Mouse (Mus musculus): Measurements from ENCODE around the gene Rnf31. TPM values are rescaled to one million over a fixed set of nuclear protein-coding genes. Genes with fewer than 3 reads are reported as not detected.

The Rnf31 gene
- total and polyA plus RNA-seq, 2 experiments = 4.9 to 20.4 TPM

- no peak overlapping the region for H3K9ac ChIP-seq (ENCODE audit: low read depth, low read length)
- no peak overlapping the region for H3K4me3 ChIP-seq (ENCODE audit: insufficient read depth, low read depth, low read length)
- 95% methylated on average over 21 of the region's 21 CpGs for WGBS
- H3K27ac ChIP-seq (replicated peaks; ENCODE audit: insufficient read depth, low read depth, low read length) = no peak overlapping the region
- peaks cover 14% of the 10 kb centered on the region; the same call in 1 of the 2 replicates for H3K79me2 ChIP-seq (ENCODE audit: control insufficient read depth, insufficient read depth, low read length)
- peaks cover 34% of the 10 kb centered on the region for H3K36me3 ChIP-seq (ENCODE audit: control insufficient read depth, insufficient read depth, low read length)
- no peak for TF ChIP-seq POLR2A (IDR thresholded peaks at IDR 0.05; ENCODE audit: extremely low read depth, insufficient read depth, low read length)
- no peak for TF ChIP-seq CTCF (IDR thresholded peaks at IDR 0.05; ENCODE audit: low read depth, low read length)
- DNase-seq (ENCODE audit: extremely low read depth, low read depth, low spot score) = no peak
- no peaks in the 10 kb centered on the region for H3K27me3 ChIP-seq (ENCODE audit: control insufficient read depth, insufficient read depth, low read length)
- peaks cover 12% of the 10 kb centered on the region; the same call in 1 of the 2 replicates for H3K4me1 ChIP-seq (ENCODE audit: control insufficient read depth, insufficient read depth, low read length)
Observed at GRCm38 (mm10) chr14:55598521-55599390, 7.2 kb downstream of the Rnf31 start.

- Histone ChIP-seq H3K9ac (ENCODE audit: low read depth, low read length) (peak within 1 kb of the TSS; percentile 83), H3K36me3 (ENCODE audit: control insufficient read depth, insufficient read depth, low read length) (peaks cover 38% of the 10 kb centered on the region), H3K4me3 (ENCODE audit: insufficient read depth, low read depth, low read length) (peak within 1 kb of the TSS; percentile 75), H3K27me3 (ENCODE audit: control insufficient read depth, insufficient read depth, low read length) (no peaks in the 10 kb centered on the region), H3K79me2 (ENCODE audit: control insufficient read depth, insufficient read depth, low read length) (peaks cover 2% of the 10 kb centered on the region; the same call in 1 of the 2 replicates), H3K4me1 (ENCODE audit: control insufficient read depth, insufficient read depth, low read length) (peaks cover 22% of the 10 kb centered on the region), H3K27ac (replicated peaks; ENCODE audit: insufficient read depth, low read depth, low read length) (peak within 1 kb of the TSS; percentile 96)
- 74% methylated on average over 7 of the region's 7 CpGs for WGBS
- no peak for TF ChIP-seq POLR2A (IDR thresholded peaks at IDR 0.05; ENCODE audit: extremely low read depth, insufficient read depth, low read length)
- TF ChIP-seq CTCF (IDR thresholded peaks at IDR 0.05; ENCODE audit: low read depth, low read length) = no peak
- no peak for DNase-seq (ENCODE audit: extremely low read depth, low read depth, low spot score)
Observed at GRCm38 (mm10) chr14:55603271-55603632, 11.7 kb downstream of the Rnf31 start, which contains the start of gene Irf9. Gene Irf9 (plus strand): TSS chr14:55603571.

- peak overlapping the region; percentile 96 for H3K27ac ChIP-seq (replicated peaks; ENCODE audit: insufficient read depth, low read depth, low read length)
- peaks cover 22% of the 10 kb centered on the region for H3K4me1 ChIP-seq (ENCODE audit: control insufficient read depth, insufficient read depth, low read length)
- WGBS = 4% methylated on average over 19 of the region's 19 CpGs
- peak; percentile 96 for DNase-seq (ENCODE audit: extremely low read depth, low read depth, low spot score)
- peak overlapping the region; percentile 83 for H3K9ac ChIP-seq (ENCODE audit: low read depth, low read length)
- H3K4me3 ChIP-seq (ENCODE audit: insufficient read depth, low read depth, low read length) = peak overlapping the region; percentile 75
- H3K79me2 ChIP-seq (ENCODE audit: control insufficient read depth, insufficient read depth, low read length) = peaks cover 2% of the 10 kb centered on the region; the same call in 1 of the 2 replicates
- TF ChIP-seq CTCF (IDR thresholded peaks at IDR 0.05; ENCODE audit: low read depth, low read length) (peak; percentile 94), POLR2A (IDR thresholded peaks at IDR 0.05; ENCODE audit: extremely low read depth, insufficient read depth, low read length) (peak; percentile 24)
- peaks cover 39% of the 10 kb centered on the region for H3K36me3 ChIP-seq (ENCODE audit: control insufficient read depth, insufficient read depth, low read length)
- H3K27me3 ChIP-seq (ENCODE audit: control insufficient read depth, insufficient read depth, low read length) = no peaks in the 10 kb centered on the region
Observed at GRCm38 (mm10) chr14:55603633-55604576, 12.4 kb downstream of the Rnf31 start.

- peak overlapping the region; percentile 75 for H3K4me3 ChIP-seq (ENCODE audit: insufficient read depth, low read depth, low read length)
- H3K27ac ChIP-seq (replicated peaks; ENCODE audit: insufficient read depth, low read depth, low read length) = peak overlapping the region; percentile 96
- H3K79me2 ChIP-seq (ENCODE audit: control insufficient read depth, insufficient read depth, low read length) = peaks cover 2% of the 10 kb centered on the region; the same call in 1 of the 2 replicates
- WGBS = 81% methylated on average over 11 of the region's 11 CpGs
- no peaks in the 10 kb centered on the region for H3K27me3 ChIP-seq (ENCODE audit: control insufficient read depth, insufficient read depth, low read length)
- DNase-seq (ENCODE audit: extremely low read depth, low read depth, low spot score) = no peak
- peak overlapping the region; percentile 55 for H3K9ac ChIP-seq (ENCODE audit: low read depth, low read length)
- TF ChIP-seq POLR2A (IDR thresholded peaks at IDR 0.05; ENCODE audit: extremely low read depth, insufficient read depth, low read length) (no peak), CTCF (IDR thresholded peaks at IDR 0.05; ENCODE audit: low read depth, low read length) (no peak)
- peaks cover 22% of the 10 kb centered on the region for H3K4me1 ChIP-seq (ENCODE audit: control insufficient read depth, insufficient read depth, low read length)
- H3K36me3 ChIP-seq (ENCODE audit: control insufficient read depth, insufficient read depth, low read length) = peaks cover 45% of the 10 kb centered on the region
Observed at GRCm38 (mm10) chr14:55604823-55605222, 13.3 kb downstream of the Rnf31 start.

GRCm38 (mm10) chr14:55605743-55606459 lies 14.4 kb downstream of the Rnf31 start:
- TF ChIP-seq POLR2A (IDR thresholded peaks at IDR 0.05; ENCODE audit: extremely low read depth, insufficient read depth, low read length) (no peak), CTCF (IDR thresholded peaks at IDR 0.05; ENCODE audit: low read depth, low read length) (no peak)
- Histone ChIP-seq H3K27ac (replicated peaks; ENCODE audit: insufficient read depth, low read depth, low read length) (no peak overlapping the region), H3K27me3 (ENCODE audit: control insufficient read depth, insufficient read depth, low read length) (no peaks in the 10 kb centered on the region), H3K36me3 (ENCODE audit: control insufficient read depth, insufficient read depth, low read length) (peaks cover 39% of the 10 kb centered on the region), H3K79me2 (ENCODE audit: control insufficient read depth, insufficient read depth, low read length) (peaks cover 2% of the 10 kb centered on the region; the same call in 1 of the 2 replicates), H3K4me3 (ENCODE audit: insufficient read depth, low read depth, low read length) (no peak overlapping the region), H3K9ac (ENCODE audit: low read depth, low read length) (no peak overlapping the region), H3K4me1 (ENCODE audit: control insufficient read depth, insufficient read depth, low read length) (peaks cover 22% of the 10 kb centered on the region)
- DNase-seq (ENCODE audit: extremely low read depth, low read depth, low spot score) = no peak
- WGBS = 91% methylated on average over 16 of the region's 16 CpGs

Measured in liver, adult 2 months (tissue).